Mouse (Mus musculus) neural tube, embryonic 11.5 days (tissue): Measurements from ENCODE around the gene Myl12a. TPM values are rescaled to one million over a fixed set of nuclear protein-coding genes. Genes with fewer than 3 reads are reported as not detected.
A peak's percentile ranks its signal among the peaks of the same experiment; 100 is the strongest.
"Not testable (repeated sequence)": the region's sequence is repeated elsewhere in the genome, so short reads cannot be mapped to it uniquely, and the experiment has no call there.

Experiments used
- ATAC-seq: fragments of 200-750 bp; cut with Nextera tagmentation; 2 replicates; pipeline ENCODE4 v1.8.0; 2017; ENCODE audit warnings: moderate number of reproducible peaks, mild to moderate bottlenecking, moderate TSS enrichment, moderate library complexity; ENCODE audit not compliant: insufficient read depth, low FRiP score, low TSS enrichment
- DNase-seq: peaks from one replicate; pipeline ENCODE4 v3.0.0-alpha.2; 2015; ENCODE audit warnings: low spot score
- H3K27ac ChIP-seq: fragments of 300-500 bp; sonication (generic); 2 replicates; pipeline ENCODE4 v1.5.1; 2014; ENCODE audit warnings: low read depth, mild to moderate bottlenecking, low read length
- H3K27me3 ChIP-seq: fragments of 300-500 bp; sonication (generic); 2 replicates; pipeline ENCODE4 v1.6.1; 2014; ENCODE audit warnings: mild to moderate bottlenecking, low read length, mixed read lengths; ENCODE audit not compliant: control insufficient read depth, insufficient read depth
- H3K36me3 ChIP-seq: fragments of 300-500 bp; sonication (generic); 2 replicates; pipeline ENCODE4 v1.6.1; 2014; ENCODE audit warnings: mild to moderate bottlenecking, low read length, moderate library complexity, mixed read lengths; ENCODE audit not compliant: control insufficient read depth, insufficient read depth
- H3K4me1 ChIP-seq: fragments of 300-500 bp; sonication (generic); 2 replicates; pipeline ENCODE4 v1.6.1; 2014; ENCODE audit warnings: low read length, mixed read lengths; ENCODE audit not compliant: control insufficient read depth, insufficient read depth
- H3K4me2 ChIP-seq: fragments of 300-500 bp; sonication (generic); 2 replicates; pipeline ENCODE4 v1.6.1; 2014; ENCODE audit warnings: low read depth, mild to moderate bottlenecking, moderate library complexity
- H3K4me3 ChIP-seq: fragments of 300-500 bp; sonication (generic); 2 replicates; pipeline ENCODE4 v1.5.1; 2014; ENCODE audit warnings: low read depth, low read length
- H3K9ac ChIP-seq: fragments of 300-500 bp; sonication (generic); 2 replicates; pipeline ENCODE4 v1.6.1; 2014; ENCODE audit warnings: mild to moderate bottlenecking, low read length
- H3K9me3 ChIP-seq: fragments of 300-500 bp; sonication (generic); 2 replicates; pipeline ENCODE4 v1.6.1; 2016; ENCODE audit warnings: low read length; ENCODE audit not compliant: control insufficient read depth
- WGBS: fragments of 180-500 bp; shearing (Covaris S2); extraction: QIAGEN DNeasy Blood & Tissue Kit; methylation state at CpG from one replicate; pipeline ENCODE4 v1.1.7; 2014; 5-methylcytosine and 5-hydroxymethylcytosine counted together
- polyA plus RNA-seq: library from polyadenylated mRNA; unstranded; fragments of >200 nt; fragmentation: Nextera tagmentation; extraction: Ambion mirVana; gene quantifications from 2 replicates; pipeline ENCODE4 v1.2.1, GENCODE M21; 2014

The Myl12a gene
- polyA plus RNA-seq, 1 experiment from 2014 or later = 411 TPM

GRCm38 (mm10) chr17:70974065-70974464 lies 28.6 kb downstream of the Myl12a start:
- H3K9ac ChIP-seq, H3K9me3 ChIP-seq, DNase-seq, H3K27me3 ChIP-seq, H3K4me2 ChIP-seq, ATAC-seq, H3K27ac ChIP-seq, H3K4me1 ChIP-seq, H3K4me3 ChIP-seq, H3K36me3 ChIP-seq: not testable (repeated sequence)
- 91% methylated on average over 14 of the region's 14 CpGs for WGBS

GRCm38 (mm10) chr17:70973398-70973797 lies 29.3 kb downstream of the Myl12a start:
- no peaks in the 10 kb centered on the region for H3K9me3 ChIP-seq
- DNase-seq = no peak
- peaks cover 4% of the 10 kb centered on the region; the same call in 1 of the 2 replicates for H3K36me3 ChIP-seq
- no peak for ATAC-seq
- no peak overlapping the region for H3K4me3 ChIP-seq
- H3K27me3 ChIP-seq = no peaks in the 10 kb centered on the region
- 92% methylated on average over 9 of the region's 9 CpGs for WGBS
- H3K27ac ChIP-seq = no peak overlapping the region
- no peak overlapping the region for H3K9ac ChIP-seq
- no peak overlapping the region for H3K4me2 ChIP-seq
- H3K4me1 ChIP-seq = no peaks in the 10 kb centered on the region

- no peaks in the 10 kb centered on the region for H3K4me1 ChIP-seq
- ATAC-seq (no peak), DNase-seq (no peak)
- WGBS = 77% methylated on average over 11 of the region's 11 CpGs
- no peak overlapping the region for H3K4me3 ChIP-seq
- H3K36me3 ChIP-seq = 0 out of 2 replicates have a peak, but pooled peaks cover 4% of the 10 kb centered on the region
- no peak overlapping the region for H3K27ac ChIP-seq
- H3K9ac ChIP-seq = no peak overlapping the region
- H3K4me2 ChIP-seq = no peak overlapping the region
- H3K9me3 ChIP-seq = no peaks in the 10 kb centered on the region
- no peaks in the 10 kb centered on the region for H3K27me3 ChIP-seq
These were observed 31.5 kb downstream of the Myl12a start for GRCm38 (mm10) chr17:70971206-70971605.

- 0 out of 2 replicates have a peak, but pooled peaks have one; percentile 12 for ATAC-seq
- H3K4me3 ChIP-seq = no peak overlapping the region
- no peak overlapping the region for H3K9ac ChIP-seq
- 30% methylated on average over 8 of the region's 8 CpGs for WGBS
- no peaks in the 10 kb centered on the region for H3K9me3 ChIP-seq
- no peaks in the 10 kb centered on the region for H3K36me3 ChIP-seq
- H3K27me3 ChIP-seq = no peaks in the 10 kb centered on the region
- H3K27ac ChIP-seq = no peak overlapping the region
- H3K4me2 ChIP-seq = no peak overlapping the region
- peak; percentile 28 for DNase-seq
- no peaks in the 10 kb centered on the region for H3K4me1 ChIP-seq
These were observed 34.0 kb downstream of the Myl12a start for GRCm38 (mm10) chr17:70968606-70969191.

- no peak for ATAC-seq
- 67% methylated on average over 12 of the region's 12 CpGs for WGBS
- DNase-seq = no peak
- Histone ChIP-seq H3K9me3 (no peaks in the 10 kb centered on the region), H3K36me3 (no peaks in the 10 kb centered on the region), H3K9ac (no peak overlapping the region), H3K4me3 (no peak overlapping the region), H3K27ac (no peak overlapping the region), H3K4me2 (no peak overlapping the region), H3K27me3 (no peaks in the 10 kb centered on the region), H3K4me1 (no peaks in the 10 kb centered on the region)
These were observed 35.0 kb downstream of the Myl12a start for GRCm38 (mm10) chr17:70967646-70968045.

- no peak overlapping the region for H3K9ac ChIP-seq
- no peak overlapping the region for H3K4me2 ChIP-seq
- no peaks in the 10 kb centered on the region for H3K36me3 ChIP-seq
- H3K27me3 ChIP-seq = no peaks in the 10 kb centered on the region
- H3K4me3 ChIP-seq = no peak overlapping the region
- no peak overlapping the region for H3K27ac ChIP-seq
- WGBS = 43% methylated on average over 9 of the region's 9 CpGs
- DNase-seq = no peak
- ATAC-seq = no peak
- H3K4me1 ChIP-seq = no peaks in the 10 kb centered on the region
- no peaks in the 10 kb centered on the region for H3K9me3 ChIP-seq
These were observed 35.5 kb downstream of the Myl12a start for GRCm38 (mm10) chr17:70967191-70967590.

GRCm38 (mm10) chr17:70966126-70966525 lies 36.6 kb downstream of the Myl12a start:
- DNase-seq (no peak), ATAC-seq (no peak)
- no peaks in the 10 kb centered on the region for H3K36me3 ChIP-seq
- no peaks in the 10 kb centered on the region for H3K4me1 ChIP-seq
- no peak overlapping the region for H3K4me2 ChIP-seq
- 90% methylated on average over 7 of the region's 7 CpGs for WGBS
- H3K4me3 ChIP-seq = no peak overlapping the region
- H3K9me3 ChIP-seq = no peaks in the 10 kb centered on the region
- H3K9ac ChIP-seq = no peak overlapping the region
- H3K27me3 ChIP-seq = no peaks in the 10 kb centered on the region
- no peak overlapping the region for H3K27ac ChIP-seq

GRCm38 (mm10) chr17:70965281-70965680 lies 37.4 kb downstream of the Myl12a start:
- WGBS = 86% methylated on average over 2 of the region's 2 CpGs

GRCm38 (mm10) chr17:70963546-70963945 lies 39.1 kb downstream of the Myl12a start:
- not testable (repeated sequence) for H3K9me3 ChIP-seq
- WGBS = 83% methylated on average over 13 of the region's 13 CpGs

More at GRCm38 (mm10) chr17:70965281-70965680, 37.4 kb downstream of the Myl12a start:
- no peak overlapping the region for H3K27ac ChIP-seq
- no peak overlapping the region for H3K9ac ChIP-seq
- no peak for ATAC-seq
- no peaks in the 10 kb centered on the region for H3K27me3 ChIP-seq
- no peak overlapping the region for H3K4me2 ChIP-seq
- no peaks in the 10 kb centered on the region for H3K4me1 ChIP-seq
- no peaks in the 10 kb centered on the region for H3K9me3 ChIP-seq
- DNase-seq = no peak
- H3K4me3 ChIP-seq = no peak overlapping the region
- no peaks in the 10 kb centered on the region for H3K36me3 ChIP-seq

More at GRCm38 (mm10) chr17:70963546-70963945, 39.1 kb downstream of the Myl12a start:
- not testable (repeated sequence) for H3K4me3 ChIP-seq, H3K9ac ChIP-seq, H3K4me2 ChIP-seq, H3K27ac ChIP-seq, H3K4me1 ChIP-seq, H3K27me3 ChIP-seq, H3K36me3 ChIP-seq
- ATAC-seq = peak; percentile 100
- peak; percentile 62 for DNase-seq
